14 mouse cellular contexts compared by ENCODE assay signal in genomic region chr4:32342269-32342668, GRCm38 (mm10).
DNase-seq lines count a peak whose midpoint lies in the region; ATAC-seq and TF ChIP-seq lines count a peak whose summit lies in the region.
"Had no signal": no experiment of that assay in that cellular context is flagged by ENCODE, and none has a peak within 500 bp of the region (broad histone marks: within the 10 kb centered on the region; RNA-seq: fewer than 3 reads in every experiment).

No protein-coding gene starts in this region.

- H3K4me2 ChIP-seq in heart, postnatal 0 days (ENCODE audit: low read depth, low read length), result no peak overlapping the region
- H3K4me2 ChIP-seq: hindbrain, embryonic 12.5 days had no signal

- H3K9ac ChIP-seq in heart, postnatal 0 days (replicated peaks; ENCODE audit: low read depth, low read length), result no peak overlapping the region
- H3K9ac ChIP-seq: hindbrain, embryonic 12.5 days had no signal

- no peak overlapping the region for H3K27ac ChIP-seq in heart, postnatal 0 days (ENCODE audit: low read depth)
- H3K27ac ChIP-seq: hindbrain, embryonic 12.5 days had no signal

- no peaks in the 10 kb centered on the region for H3K27me3 ChIP-seq in heart, postnatal 0 days (ENCODE audit: control insufficient read depth, insufficient read depth, low read length)
- H3K27me3 ChIP-seq: hindbrain, embryonic 12.5 days had no signal

- ATAC-seq in heart, postnatal 0 days (ENCODE audit: insufficient read depth, low read depth), result no peak

- no peaks in the 10 kb centered on the region for H3K36me3 ChIP-seq in heart, postnatal 0 days (replicated peaks; ENCODE audit: control insufficient read depth, insufficient read depth, low read length)
- H3K36me3 ChIP-seq: hindbrain, embryonic 12.5 days had no signal

- peaks cover 13% of the 10 kb centered on the region for H3K4me1 ChIP-seq in heart, postnatal 0 days (ENCODE audit: control insufficient read depth, insufficient read depth)
- H3K4me1 ChIP-seq in lung, adult 2 months (ENCODE audit: control insufficient read depth, insufficient read depth, low read length), result peaks cover 15% of the 10 kb centered on the region

- peak; percentile 13; the same call in 1 of the 2 replicates for TF ChIP-seq CTCF in heart, postnatal 0 days (IDR thresholded peaks at IDR 0.05; ENCODE audit: low read depth)
- TF ChIP-seq CTCF in lung, adult 2 months (IDR thresholded peaks at IDR 0.05; ENCODE audit: insufficient read depth, low read length), result no peak

- H3K9me3 ChIP-seq in heart, postnatal 0 days (replicated peaks; ENCODE audit: control insufficient read depth, low read length), result no peaks in the 10 kb centered on the region
- H3K9me3 ChIP-seq: hindbrain, embryonic 12.5 days had no signal

- no peak for DNase-seq in heart, postnatal 0 days (ENCODE audit: low spot score)
- no peak for DNase-seq in heart, adult 8-10 months (ENCODE audit: low spot score)
- peak; percentile 68 for DNase-seq in lung, postnatal 36 days
- DNase-seq in lung, adult 2 months, result no peak
- peak; percentile 67 for DNase-seq in R1 (ENCODE audit: low read depth, low spot score)
- DNase-seq in thymus, postnatal 0 days (ENCODE audit: low spot score), result peak; percentile 51
- no peak for DNase-seq in frontal cortex, postnatal 25 days (ENCODE audit: low spot score in 2 of 2)
- DNase-seq in Muller cell, postnatal 12 days (ENCODE audit: inconsistent ontology term), result no peak
- DNase-seq: cerebellum, adult 11 months; embryo, embryonic 11 days; gastrocnemius, postnatal 36 days; kidney, postnatal 14 days; midbrain, embryonic 14.5 days had no signal

- H3K4me3 ChIP-seq in heart, postnatal 0 days (ENCODE audit: low read depth, low read length), result no peak overlapping the region
- H3K4me3 ChIP-seq in lung, adult 2 months (replicated peaks; ENCODE audit: extremely low read depth, low read depth, low read length), result no peak overlapping the region
- H3K4me3 ChIP-seq: hindbrain, embryonic 12.5 days had no signal

- WGBS in heart, postnatal 0 days, result 65% methylated on average over 7 of the region's 7 CpGs
- WGBS in lung, adult 2 months, result 58% methylated on average over 7 of the region's 7 CpGs

- no peak for TF ChIP-seq EP300 in heart, postnatal 0 days (IDR thresholded peaks at IDR 0.05; ENCODE audit: low read depth)

- no peak for TF ChIP-seq POLR2A in lung, adult 2 months (IDR thresholded peaks at IDR 0.05; ENCODE audit: borderline replicate concordance, extremely low read depth, low read depth, low read length)

Comparison
In these comparisons a context has a peak if more than half of its experiments do, and no peak if none do; other contexts are left out.
1. DNase-seq: peak in lung, postnatal 36 days (single experiment), R1 (single experiment) and thymus, postnatal 0 days (single experiment); none in heart, postnatal 0 days (single experiment), heart, adult 8-10 months (single experiment), lung, adult 2 months (single experiment), frontal cortex, postnatal 25 days (0 of 2) and Muller cell, postnatal 12 days (single experiment).